Mouse (Mus musculus) inflammation-experienced regulatory T-cells, adult 6 months (primary cell): ENCODE measurements around the gene 9130023H24Rik. TPM values are rescaled to one million over a fixed set of nuclear protein-coding genes. Genes with fewer than 3 reads are reported as not detected.
A peak's percentile ranks its signal among the peaks of the same experiment; 100 is the strongest.

Source experiments
- ATAC-seq: one replicate; pipeline ENCODE4 v1.8.0; 2017
- polyA plus RNA-seq, 3 experiments: library from polyadenylated mRNA; unstranded; fragments of 100-300 nt; shearing (Covaris generic); gene quantifications; one replicate each; pipeline ENCODE4 v1.2.1; 2017

Gene 9130023H24Rik
- polyA plus RNA-seq, 3 experiments from 2014 or later, result 2.6 to 4.9 (median 2.8) TPM

- no peak for ATAC-seq
These were observed 8.9 kb upstream of the 9130023H24Rik start, which contains the start of gene Tgfb1i1 for GRCm38 (mm10) chr7:128246496-128247391. Tgfb1i1 (plus strand) TSS chr7:128246812.

- no peak for ATAC-seq
These were observed 7.7 kb upstream of the 9130023H24Rik start for GRCm38 (mm10) chr7:128245547-128245946.

- no peak for ATAC-seq
These were observed 6.7 kb upstream of the 9130023H24Rik start for GRCm38 (mm10) chr7:128244410-128245025.

- ATAC-seq, result no peak
These were observed 6.1 kb upstream of the 9130023H24Rik start for GRCm38 (mm10) chr7:128243921-128244320.

GRCm38 (mm10) chr7:128242331-128242730, 4.5 kb upstream of the 9130023H24Rik start:
- ATAC-seq, result no peak

GRCm38 (mm10) chr7:128240131-128240784, 2.4 kb upstream of the 9130023H24Rik start:
- no peak for ATAC-seq

- ATAC-seq, result no peak
These were observed 1.2 kb upstream of the 9130023H24Rik start for GRCm38 (mm10) chr7:128238991-128239390.

GRCm38 (mm10) chr7:128237593-128237926, 271 bp downstream of the 9130023H24Rik start:
- no peak for ATAC-seq

GRCm38 (mm10) chr7:128236856-128237592, 807 bp downstream of the 9130023H24Rik start, which contains the start of gene Armc5:
Armc5 (plus strand) TSS chr7:128237342.
- ATAC-seq, result no peak

- ATAC-seq, result no peak
These were observed 1.4 kb downstream of the 9130023H24Rik start for GRCm38 (mm10) chr7:128236426-128236825.

- no peak for ATAC-seq
These were observed 2.4 kb downstream of the 9130023H24Rik start for GRCm38 (mm10) chr7:128235481-128235880.

GRCm38 (mm10) chr7:128234796-128235195, 3.0 kb downstream of the 9130023H24Rik start:
- no peak for ATAC-seq

GRCm38 (mm10) chr7:128231741-128232140, 6.1 kb downstream of the 9130023H24Rik start:
- no peak for ATAC-seq

- no peak for ATAC-seq
These were observed 16.9 kb downstream of the 9130023H24Rik start for GRCm38 (mm10) chr7:128220936-128221335.

- ATAC-seq, result no peak
These were observed 17.9 kb downstream of the 9130023H24Rik start for GRCm38 (mm10) chr7:128219952-128220351.

- ATAC-seq, result no peak
These were observed 28.0 kb downstream of the 9130023H24Rik start for GRCm38 (mm10) chr7:128209826-128210225.

GRCm38 (mm10) chr7:128208187-128208586, 29.6 kb downstream of the 9130023H24Rik start:
- ATAC-seq, result peak; percentile 46

- ATAC-seq, result no peak
These were observed 31.7 kb downstream of the 9130023H24Rik start, which contains the start of gene Cox6a2 for GRCm38 (mm10) chr7:128206152-128206551. Cox6a2 (minus strand) TSS chr7:128206387.

- no peak for ATAC-seq
These were observed 32.1 kb downstream of the 9130023H24Rik start for GRCm38 (mm10) chr7:128205695-128206094.

- ATAC-seq, result no peak
These were observed 33.7 kb downstream of the 9130023H24Rik start for GRCm38 (mm10) chr7:128204179-128204578.

GRCm38 (mm10) chr7:128203071-128203470, 34.8 kb downstream of the 9130023H24Rik start:
- no peak for ATAC-seq

GRCm38 (mm10) chr7:128201607-128202006, 36.2 kb downstream of the 9130023H24Rik start:
- no peak for ATAC-seq
